Mouse (Mus musculus) large intestine, adult 2 months (tissue): ENCODE results near the gene Naa40. TPM values are rescaled to one million over a fixed set of nuclear protein-coding genes. Genes with fewer than 3 reads are reported as not detected.

Experiments used
- DNase-seq: peaks from one replicate; pipeline ENCODE4 v3.0.0-alpha.2; 2012; ENCODE audit warnings: low read depth, low spot score
- WGBS: fragments of 180-500 bp; shearing (Covaris S2); methylation state at CpG from one replicate; pipeline ENCODE4 v1.1.7; 2018; 5-methylcytosine and 5-hydroxymethylcytosine counted together
- polyA plus RNA-seq: library from polyadenylated mRNA; depleted of rRNA; stranded (reverse); fragments of >200 nt; gene quantifications from 2 replicates; pipeline ENCODE4 v1.2.3, GENCODE M21; 2012; rRNA removed

The Naa40 gene
- polyA plus RNA-seq, result 24.2 and 24.8 TPM in 2 replicates

DNA sequence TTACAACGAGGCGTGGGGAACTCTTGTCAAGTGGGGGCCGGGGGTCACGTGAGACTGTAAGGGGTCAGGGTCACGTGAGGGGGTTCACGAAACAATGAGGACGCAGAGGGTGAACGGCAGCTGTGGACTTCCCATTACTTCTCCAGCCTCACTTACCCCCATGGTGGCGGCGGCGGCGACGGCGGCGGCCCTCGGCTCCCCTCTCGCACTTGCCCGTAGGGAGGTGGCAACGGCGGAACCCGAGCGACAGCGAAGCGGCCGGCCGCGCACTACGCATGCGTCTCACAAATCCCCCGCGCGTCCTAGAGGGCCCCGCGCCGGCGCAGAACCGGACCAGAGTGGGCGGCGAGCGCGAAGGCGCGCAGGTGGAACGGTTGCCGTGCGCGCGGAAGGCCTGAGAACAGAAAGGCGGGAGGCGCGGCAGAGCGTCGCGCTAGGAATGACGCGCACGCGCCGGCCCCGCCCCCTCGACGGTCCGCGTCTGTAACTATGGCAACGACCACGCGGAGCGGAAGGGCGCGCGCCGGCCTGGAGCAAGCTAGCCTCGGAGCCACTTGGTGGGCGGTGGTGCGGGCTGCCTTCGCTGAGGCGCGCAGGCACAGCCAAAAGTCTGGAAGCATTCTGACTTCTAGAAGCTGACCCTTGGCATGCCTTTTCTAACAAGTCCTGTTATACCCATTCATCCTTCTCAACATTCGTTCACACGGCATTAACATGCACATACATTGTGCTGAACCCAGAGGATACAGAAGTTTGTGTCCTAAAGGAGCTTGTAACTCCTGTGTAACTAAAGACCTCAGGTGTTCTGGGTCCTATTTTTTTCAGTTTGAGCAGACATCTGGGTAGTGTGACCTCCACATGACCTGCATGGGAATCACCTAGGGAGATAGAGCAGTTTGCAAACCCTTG, at the start of gene Naa40:
Naa40 (minus strand) TSS at position 402 of the 909 bp plus-strand sequence.
- DNase-seq, result peak; percentile 60
- WGBS, result 1% methylated on average over 80 of the region's 80 CpGs

GRCm38 (mm10) chr19:7289767-7290166, 48.8 kb upstream of the Naa40 start:
- no peak for DNase-seq
- 10% methylated on average over 2 of the region's 2 CpGs for WGBS

DNA sequence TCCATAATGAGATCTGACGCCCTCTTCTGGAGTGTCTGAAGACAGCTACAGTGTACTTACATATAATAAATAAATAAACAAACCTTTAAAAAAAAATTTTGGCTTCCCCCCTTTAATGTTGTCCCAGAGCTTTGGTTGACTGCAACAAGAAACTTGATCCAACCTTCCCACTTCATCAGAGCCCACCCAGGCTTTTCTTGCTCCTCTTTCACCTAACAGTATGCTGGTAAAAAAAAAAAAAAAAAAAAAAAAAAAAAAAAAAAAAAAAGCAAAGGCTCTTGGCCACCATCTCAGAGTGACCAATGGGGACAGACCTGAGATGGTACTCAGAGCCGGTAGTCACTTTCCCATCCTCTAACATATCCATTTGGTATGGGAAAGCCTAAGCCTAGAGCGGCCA, 47.3 kb upstream of the Naa40 start:
- DNase-seq, result no peak
- WGBS, result 80% methylated on average over 3 of the region's 3 CpGs

DNA sequence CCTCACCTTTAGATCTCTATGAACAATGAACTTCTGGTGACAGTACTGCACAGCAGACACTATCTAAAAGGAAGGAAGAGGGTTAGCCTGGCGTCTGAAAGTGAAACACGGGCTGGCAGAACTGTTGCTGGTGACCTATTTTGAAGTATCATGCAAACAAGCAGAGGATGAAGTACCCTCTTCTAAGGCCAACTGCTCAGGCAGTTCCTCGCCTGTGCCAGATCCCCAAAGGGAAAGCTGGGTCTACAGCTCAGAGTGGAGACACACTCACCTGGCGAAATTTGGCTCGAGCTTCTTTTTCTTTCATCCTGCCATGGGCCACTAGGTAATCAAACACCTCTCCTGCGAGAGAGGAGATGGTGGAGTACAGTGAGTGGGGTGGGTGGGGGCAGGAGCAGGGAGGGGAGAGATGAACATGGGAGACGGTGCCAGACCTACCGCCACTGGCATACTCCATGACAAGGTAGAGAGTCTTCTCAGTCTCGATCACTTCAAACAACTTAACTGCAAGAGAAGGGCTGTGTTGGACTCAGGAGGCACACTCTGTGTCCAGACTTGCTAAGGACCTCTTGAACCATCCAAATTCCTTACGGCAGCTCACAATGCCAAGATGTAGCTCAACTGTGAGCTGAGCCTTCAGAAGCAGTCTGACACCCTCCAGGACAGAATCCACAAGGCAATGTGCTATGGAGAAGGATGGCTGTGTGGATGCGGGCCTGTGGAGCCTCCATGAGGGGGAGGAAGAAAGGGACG, 45.8 kb upstream of the Naa40 start:
- no peak for DNase-seq
- WGBS, result 80% methylated on average over 12 of the region's 12 CpGs

- 87% methylated on average over 18 of the region's 18 CpGs for WGBS
- no peak for DNase-seq
These were observed 39.8 kb upstream of the Naa40 start for GRCm38 (mm10) chr19:7280557-7281330.

GRCm38 (mm10) chr19:7279114-7279513, 38.1 kb upstream of the Naa40 start:
- no peak for DNase-seq
- 51% methylated on average over 6 of the region's 6 CpGs for WGBS

- no peak for DNase-seq
- WGBS, result 82% methylated on average over 6 of the region's 6 CpGs
These were observed 37.4 kb upstream of the Naa40 start for GRCm38 (mm10) chr19:7278200-7278906.

DNA sequence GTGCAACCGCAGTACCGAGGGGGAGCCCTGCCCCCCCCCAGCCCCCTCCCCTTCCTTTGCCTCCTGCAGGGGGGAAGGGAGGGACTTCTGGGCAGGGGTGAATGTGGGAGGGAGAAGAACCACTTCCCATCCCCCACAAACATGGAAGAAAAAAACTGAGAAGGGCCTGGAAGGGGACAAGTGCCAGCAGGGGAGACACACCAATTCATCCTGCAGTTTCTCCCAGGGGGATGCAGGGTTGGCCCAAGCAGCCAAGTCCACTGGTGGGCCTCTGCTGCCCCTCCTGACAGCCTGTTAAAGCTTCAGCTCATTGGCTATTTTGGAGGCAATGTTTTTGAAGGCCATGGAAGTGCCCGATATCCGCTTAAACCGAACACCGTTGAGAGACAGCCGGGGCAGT, 35.8 kb upstream of the Naa40 start:
- no peak for DNase-seq
- WGBS, result 74% methylated on average over 7 of the region's 7 CpGs

DNA sequence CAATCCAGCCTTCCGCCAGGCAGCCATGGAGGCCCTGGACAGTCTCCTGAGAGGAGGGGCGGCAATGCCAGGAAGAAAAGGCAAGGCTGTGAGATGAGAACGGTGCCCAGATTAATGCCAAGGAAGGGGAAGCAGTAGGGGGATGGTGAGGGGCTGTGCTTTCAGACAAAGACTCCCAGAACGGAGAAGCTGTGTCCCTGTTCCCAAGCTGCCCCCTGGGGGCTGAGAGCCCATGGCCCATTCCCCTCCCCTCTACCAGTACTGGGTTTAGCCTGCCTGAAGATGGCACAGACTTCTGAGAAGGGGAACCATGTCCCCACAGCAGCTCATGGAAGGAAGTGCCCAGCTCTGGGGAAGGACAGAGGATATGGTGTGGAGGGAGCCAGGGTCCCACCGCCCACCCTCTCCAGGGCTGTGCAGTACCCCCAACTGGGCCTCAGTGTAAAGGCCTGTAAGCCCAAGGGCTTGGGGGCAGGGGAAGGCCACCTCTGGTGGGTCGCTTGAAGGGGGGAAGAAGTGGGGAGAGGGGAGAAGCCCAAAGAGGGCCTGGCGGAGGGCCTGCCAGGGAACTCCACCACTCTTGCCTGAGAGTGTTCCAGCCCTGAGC, 35.2 kb upstream of the Naa40 start:
- DNase-seq, result no peak
- WGBS, result 81% methylated on average over 7 of the region's 7 CpGs

GRCm38 (mm10) chr19:7275131-7275789, 34.3 kb upstream of the Naa40 start:
- no peak for DNase-seq
- WGBS, result 40% methylated on average over 7 of the region's 7 CpGs

DNA sequence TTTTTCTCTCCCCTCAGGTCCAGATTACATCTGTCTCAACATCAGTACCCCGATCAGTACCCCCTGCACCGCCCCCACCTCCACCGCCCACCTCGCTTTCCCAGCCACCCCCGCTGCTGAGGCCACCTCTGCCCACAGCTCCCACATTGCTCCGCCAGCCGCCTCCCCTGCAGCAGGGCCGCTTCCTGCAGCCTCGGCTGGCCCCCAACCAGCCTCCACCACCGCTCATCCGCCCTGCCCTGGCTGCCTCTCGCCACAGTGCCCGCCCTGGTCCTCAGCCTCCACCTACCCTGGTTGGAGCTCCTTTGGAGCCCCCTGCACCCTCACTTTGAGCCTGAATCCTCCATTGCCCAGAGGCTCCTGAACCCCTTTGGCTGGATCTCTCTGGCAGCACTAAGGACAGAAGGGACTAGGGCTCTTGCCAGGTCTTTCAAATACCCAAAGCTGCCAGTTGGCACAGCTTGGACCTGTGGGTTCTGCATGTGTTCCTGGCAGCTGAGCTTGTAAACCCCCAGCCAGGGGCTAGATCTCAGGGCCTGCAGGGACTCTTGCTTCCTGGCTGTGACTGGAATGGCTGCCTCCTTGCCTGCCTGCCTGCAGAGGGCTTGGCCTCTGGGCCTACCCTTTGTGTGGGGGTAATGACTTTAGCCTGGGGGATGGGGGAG, 33.5 kb upstream of the Naa40 start:
- 88% methylated on average over 13 of the region's 13 CpGs for WGBS
- no peak for DNase-seq

DNA sequence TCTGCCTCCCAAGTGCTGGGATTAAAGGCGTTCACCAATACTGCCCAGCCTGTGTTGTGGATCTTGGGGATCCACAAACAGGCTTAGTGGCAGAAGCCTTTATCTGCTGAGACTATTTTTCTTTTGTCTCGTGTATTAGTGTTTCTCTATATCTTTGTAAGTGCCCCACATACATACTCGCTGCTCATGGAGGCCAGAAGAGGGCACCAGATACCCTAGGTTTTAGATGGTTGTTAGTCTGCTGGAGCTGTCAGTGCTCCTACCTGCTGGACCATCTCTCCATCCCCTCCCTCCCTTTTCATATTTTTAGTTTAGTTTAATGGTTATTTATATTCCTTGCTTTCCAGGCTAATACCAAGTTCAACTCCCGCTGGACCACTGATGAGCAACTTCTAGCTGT, 32.5 kb upstream of the Naa40 start:
- WGBS, result 95% methylated on average over 4 of the region's 4 CpGs

GRCm38 (mm10) chr19:7269290-7270044, 28.5 kb upstream of the Naa40 start:
- 29% methylated on average over 11 of the region's 11 CpGs for WGBS

More for the DNA sequence above, 32.5 kb upstream of the Naa40 start:
- no peak for DNase-seq

GRCm38 (mm10) chr19:7268722-7269090, 27.7 kb upstream of the Naa40 start:
- no peak for DNase-seq
- under 1% methylated on average over 30 of the region's 30 CpGs for WGBS

More at GRCm38 (mm10) chr19:7269290-7270044, 28.5 kb upstream of the Naa40 start:
- no peak for DNase-seq

DNA sequence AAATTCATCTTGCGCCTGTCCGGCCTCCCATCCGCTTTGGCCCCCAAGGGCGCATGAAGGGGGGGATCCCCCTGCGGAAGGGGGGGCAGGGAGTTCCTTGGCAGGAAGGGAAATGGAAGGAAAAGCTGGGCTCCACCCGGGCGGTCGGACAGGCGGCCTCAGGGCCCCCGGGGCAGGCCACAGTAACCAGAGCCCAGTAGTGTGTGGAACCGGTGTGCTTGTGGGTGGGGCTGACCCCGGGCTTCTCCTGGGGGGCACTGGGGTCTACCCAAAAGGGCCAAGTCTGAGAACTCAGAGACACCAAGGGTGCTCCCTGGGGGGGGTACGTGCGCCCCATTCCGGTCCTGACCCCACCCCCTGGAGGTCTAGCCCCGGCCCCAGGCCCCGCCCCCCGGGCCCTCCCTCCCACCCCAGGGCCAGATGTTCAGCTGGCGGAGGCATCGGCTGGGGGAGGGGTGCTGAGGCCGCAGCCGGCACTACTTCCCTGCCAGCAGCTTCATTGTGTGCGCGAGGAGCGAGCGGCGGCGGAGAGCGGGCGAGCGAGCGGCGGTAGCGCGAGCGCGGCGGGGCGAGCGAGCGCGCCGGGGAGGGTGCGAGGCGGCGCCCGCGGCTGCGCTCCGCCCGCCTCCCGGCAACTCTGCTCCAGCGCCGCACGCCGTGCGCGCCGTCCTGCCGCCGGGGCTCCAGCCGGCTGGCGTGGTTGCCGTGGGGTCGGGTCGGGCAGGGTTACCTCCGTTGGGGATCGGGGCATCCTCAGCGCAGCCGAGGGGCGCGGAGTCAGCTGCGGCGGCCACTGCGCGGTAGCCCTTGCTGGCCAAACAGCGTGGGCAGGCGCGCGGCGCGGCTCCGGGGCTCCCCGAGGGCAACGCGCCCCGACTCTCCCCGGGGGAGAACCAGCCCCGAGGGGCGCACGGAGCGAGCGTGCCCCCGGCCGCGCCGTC, 27.1 kb upstream of the Naa40 start:
- WGBS, result 1% methylated on average over 91 of the region's 97 CpGs
- no peak for DNase-seq

DNA sequence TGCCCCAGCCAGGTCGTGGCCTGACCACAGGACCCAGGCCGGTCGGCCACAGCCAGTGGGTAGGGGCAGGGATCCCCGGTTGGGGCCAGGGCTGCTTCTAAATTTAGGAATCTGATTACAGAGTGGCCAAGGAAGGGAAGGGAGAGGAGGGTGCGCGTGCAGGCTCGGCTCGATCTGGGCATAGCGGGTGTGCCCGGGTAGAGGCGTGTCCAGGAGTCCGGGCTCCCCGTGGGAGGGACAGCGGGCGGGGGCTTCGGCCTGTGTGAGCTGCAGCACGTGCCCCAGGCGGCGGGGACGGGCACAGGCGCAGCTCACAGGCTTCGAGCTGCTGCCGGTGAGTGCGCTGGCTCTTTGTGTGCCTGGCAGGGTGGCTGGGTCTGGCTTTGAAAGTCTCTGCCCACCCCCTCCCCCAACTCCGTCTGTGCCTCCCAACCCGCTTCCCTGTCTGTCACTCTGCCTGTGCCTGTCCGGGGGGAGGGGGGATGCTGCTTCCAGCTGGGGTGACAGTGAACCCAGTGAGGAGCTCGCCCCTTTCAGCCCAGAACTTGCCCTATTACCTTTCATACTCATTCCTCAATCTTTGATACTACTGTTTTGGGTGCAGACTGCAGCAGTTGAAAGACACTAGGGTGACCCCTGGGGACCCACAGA, 26.2 kb upstream of the Naa40 start, which contains the start of gene Rcor2:
Rcor2 (plus strand) TSS at position 235 of the 651 bp plus-strand sequence.
- 5% methylated on average over 28 of the region's 28 CpGs for WGBS
- DNase-seq, result no peak
